Mouse (Mus musculus): Measurements from ENCODE around the gene Trmt2a. TPM values are rescaled to one million over a fixed set of nuclear protein-coding genes. Genes with fewer than 3 reads are reported as not detected.

Gene Trmt2a
- polyA plus RNA-seq, 1 experiment = 92.7 TPM

DNA sequence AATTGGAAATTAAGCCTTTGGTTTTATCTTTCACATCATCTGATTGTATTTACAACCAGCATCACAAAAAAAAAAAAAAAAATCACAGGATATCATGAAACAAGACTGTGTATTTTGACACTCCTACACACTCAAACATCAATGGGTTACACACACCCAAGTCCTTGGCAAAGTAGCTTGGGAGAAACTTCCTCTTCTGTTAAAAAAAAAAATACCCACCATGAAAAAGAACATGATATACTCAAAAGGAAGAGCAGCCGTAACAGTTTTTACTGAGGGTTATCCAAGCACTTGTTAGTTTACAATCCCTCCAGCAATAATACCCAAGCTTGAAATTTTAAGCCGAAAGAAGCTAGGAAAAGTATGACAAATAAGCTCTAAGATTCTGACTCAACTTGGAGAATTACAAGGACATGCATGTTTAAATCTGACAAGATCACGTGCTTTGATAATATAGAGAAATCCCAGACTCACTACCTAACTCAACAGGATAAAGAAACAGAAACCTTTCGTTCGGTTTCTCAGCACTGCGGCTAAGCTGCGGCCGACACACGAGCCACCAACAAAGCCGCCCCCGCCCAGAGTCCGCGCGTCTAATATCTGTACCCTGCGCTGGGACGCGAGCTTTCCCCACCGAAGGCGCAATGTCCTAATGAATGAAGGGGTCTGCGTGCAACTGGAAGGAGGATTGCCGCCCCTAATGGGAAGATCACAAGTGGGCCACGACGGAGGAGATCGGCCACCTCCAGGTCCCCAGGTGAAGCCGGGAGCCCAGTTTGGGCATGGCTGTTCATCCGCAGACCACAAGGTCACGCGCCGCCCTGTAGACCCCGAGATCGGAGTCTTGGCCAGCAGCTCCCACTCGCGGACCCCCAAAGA is 719 bp upstream of the Trmt2a start:
- no peak for TF ChIP-seq GATA1 (IDR thresholded peaks at IDR 0.05; ENCODE audit: low read length)

DNA sequence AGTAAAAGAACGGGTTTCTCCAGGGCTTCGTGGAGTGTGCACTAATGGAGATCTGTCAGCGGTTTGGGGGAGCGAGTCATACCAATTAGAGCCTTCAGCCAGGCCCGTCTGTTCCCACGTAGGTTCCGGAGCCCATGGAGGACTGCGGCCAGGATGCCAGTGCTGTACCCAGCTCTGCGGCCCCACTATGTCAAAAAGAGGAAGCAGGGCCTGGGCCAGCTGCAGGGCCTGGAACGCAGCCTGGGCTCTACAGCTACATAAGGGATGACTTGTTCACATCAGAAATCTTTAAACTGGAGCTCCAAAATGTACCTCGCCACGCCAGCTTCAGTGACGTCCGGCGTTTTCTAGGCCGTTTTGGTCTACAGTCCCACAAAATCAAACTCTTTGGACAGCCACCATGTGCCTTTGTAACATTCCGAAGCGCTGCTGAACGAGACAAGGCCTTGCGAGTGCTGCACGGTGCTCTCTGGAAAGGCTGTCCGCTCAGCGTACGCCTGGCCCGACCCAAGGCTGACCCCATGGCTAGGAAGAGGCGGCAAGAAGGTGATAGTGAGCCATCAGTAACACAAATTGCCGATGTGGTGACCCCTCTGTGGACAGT is 987 bp downstream of the Trmt2a start:
- TF ChIP-seq GATA1 (IDR thresholded peaks at IDR 0.05; ENCODE audit: low read length) = no peak

DNA sequence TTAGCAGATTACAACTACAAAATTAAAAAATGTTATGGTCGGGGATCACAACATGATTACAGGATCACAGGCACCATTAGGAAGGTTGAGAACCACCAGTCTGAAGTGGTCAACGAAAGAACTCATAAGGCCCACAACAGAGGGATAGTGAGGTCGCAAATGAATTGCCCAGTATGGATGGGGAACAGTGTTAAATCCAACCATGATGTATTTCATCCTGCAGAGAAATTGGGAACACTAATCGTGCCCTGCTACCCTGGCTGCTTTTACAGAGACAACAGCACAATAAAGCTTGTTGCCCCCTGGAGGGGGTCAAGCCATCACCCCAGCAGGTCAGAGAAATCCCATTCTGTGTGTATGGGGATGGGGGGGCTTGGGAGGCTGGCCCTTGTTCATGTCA is 1.8 kb downstream of the Trmt2a start:
- TF ChIP-seq GATA1 (IDR thresholded peaks at IDR 0.05; ENCODE audit: low read length) = no peak

DNA sequence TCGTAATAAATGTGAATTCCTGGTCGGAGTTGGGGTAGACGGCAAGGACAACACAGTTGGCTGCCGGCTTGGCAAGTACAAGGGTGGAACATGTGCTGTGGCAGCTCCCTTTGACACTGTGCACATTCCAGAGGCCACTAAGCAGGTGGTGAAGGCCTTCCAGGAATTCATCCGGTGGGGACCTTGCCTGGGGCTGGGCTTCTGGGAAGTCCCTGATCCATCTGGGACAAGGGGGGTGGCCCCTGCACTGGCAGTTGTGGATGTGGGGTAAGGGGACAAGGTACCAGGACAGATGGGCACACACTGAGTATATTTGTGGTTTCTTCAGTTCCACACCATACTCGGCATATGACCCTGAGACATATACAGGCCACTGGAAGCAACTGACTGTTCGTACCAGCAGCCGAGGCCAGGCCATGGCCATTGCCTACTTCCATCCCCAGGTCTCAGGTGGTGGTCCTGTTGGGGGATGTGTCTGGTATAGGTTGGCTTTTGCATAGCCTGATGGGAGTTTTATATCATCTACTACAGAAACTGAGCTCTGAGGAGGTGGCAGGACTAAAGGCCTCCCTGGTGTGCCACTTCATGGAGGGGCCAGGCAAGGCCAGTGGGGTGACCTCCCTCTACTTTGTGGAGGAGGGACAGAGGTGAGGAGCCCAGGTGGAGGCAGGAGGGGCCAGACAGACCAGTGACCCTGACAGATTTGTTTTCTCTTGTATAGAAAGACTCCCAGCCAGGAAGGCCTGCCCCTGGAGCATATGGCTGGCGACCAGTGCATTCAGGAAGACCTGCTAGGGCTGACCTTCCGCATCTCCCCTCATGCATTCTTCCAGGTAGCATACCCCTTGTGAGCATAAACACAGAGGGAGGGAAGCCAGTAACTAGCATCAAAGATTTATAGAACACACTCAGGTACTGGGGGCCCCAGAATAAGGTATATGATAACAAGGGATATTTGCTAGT is 2.6 kb downstream of the Trmt2a start:
- no peak for TF ChIP-seq GATA1 (IDR thresholded peaks at IDR 0.05; ENCODE audit: low read length)

DNA sequence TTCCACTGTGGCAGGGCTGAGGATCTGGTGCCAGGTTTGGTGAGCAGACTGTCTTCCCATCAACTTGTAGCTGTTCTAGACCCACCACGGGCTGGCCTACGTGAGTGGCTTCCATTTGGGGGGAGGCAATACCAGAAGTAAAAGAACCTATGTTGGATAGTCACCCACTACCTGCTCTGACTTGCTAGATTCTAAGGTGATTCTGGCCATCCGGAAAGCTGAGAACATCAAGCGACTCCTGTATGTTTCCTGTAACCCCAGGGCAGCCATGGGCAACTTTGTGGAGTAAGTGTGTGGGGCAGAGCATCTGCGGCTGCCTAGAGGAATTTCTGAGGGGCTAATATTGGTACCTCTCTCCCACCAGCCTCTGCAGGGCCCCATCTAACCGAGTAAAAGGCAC is 4.3 kb downstream of the Trmt2a start:
- TF ChIP-seq GATA1 (IDR thresholded peaks at IDR 0.05; ENCODE audit: low read length) = no peak

DNA sequence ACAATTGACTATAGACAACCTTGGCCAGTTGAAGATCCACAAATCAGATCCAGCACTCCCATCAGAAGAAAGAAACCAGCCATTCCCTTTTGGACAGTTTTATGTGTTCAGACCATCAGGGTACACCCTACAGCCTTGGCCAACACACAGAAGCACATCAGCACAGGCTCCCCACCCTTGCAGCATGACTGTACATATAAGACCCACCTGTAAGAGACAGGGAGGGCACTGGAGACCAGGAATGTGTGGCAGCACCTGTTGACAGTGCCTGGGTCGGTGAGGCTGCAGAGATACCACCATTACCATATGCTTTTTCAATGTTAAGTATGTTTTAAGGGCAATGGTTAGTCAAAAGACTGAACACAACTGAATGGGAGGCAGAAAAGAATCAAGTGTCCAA is 5.4 kb downstream of the Trmt2a start:
- TF ChIP-seq GATA1 (IDR thresholded peaks at IDR 0.05; ENCODE audit: low read length) = no peak

DNA sequence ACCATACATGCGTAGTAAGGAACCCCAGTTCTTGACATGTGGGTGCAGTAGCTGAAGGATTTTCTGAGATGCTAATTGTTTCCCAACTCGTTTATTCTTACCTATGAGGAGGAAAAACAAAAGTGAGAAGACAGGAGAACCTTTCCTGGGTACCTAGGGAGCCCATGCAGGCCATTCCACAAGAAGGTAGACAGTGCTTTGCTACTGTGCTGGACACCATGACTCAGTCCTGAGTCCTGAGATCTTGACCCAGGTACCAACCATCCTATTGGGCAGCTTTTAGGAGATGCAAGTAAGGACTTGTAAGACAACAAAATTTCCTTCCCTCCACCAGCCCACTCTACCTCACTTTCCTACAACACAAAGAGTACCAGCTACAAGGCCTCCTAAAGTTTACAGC is 9.7 kb downstream of the Trmt2a start, which contains the start of gene Gm49776:
Gm49776 (minus strand) TSS at position 101 of the 400 bp plus-strand sequence.
- no peak for TF ChIP-seq GATA1 (IDR thresholded peaks at IDR 0.05; ENCODE audit: low read length)

DNA sequence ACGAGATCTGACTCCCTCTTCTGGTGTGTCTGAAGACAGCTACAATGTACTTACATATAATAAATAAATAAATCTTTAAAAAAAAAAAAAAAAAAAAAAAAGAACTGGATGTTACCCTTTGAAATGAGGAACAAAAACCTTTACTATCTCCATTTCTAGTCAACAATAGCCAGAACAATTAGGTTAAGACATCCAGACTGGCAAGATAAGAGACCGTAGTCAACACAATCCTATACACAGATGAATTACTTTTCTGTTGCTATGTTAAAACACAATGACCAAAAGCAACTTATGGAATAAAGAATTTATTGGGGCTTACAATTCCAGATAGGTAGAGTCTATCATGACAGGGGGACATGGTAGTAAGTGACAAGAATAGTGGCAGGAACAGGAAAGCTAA is 16.5 kb downstream of the Trmt2a start:
- TF ChIP-seq GATA1 (IDR thresholded peaks at IDR 0.05; ENCODE audit: low read length) = no peak

DNA sequence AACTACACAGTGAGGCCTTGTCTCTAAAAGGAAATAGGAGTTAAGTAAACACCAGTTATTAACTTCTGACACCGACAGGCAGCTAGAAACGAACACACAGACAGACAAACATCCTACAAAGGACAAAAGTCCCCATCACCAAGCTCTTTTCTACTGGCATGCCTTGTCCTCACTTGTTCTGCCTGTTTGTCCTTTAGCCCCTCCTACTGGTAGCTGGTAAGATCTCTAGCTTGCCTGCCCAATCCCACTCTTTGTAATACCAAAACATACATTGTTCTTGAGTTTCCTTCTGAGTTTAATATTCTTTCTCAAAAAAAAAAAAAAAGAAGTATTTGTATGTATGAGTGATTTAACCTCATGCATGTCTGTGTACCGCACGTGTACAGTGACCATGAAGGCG is 19.7 kb downstream of the Trmt2a start:
- no peak for TF ChIP-seq GATA1 (IDR thresholded peaks at IDR 0.05; ENCODE audit: low read length)

DNA sequence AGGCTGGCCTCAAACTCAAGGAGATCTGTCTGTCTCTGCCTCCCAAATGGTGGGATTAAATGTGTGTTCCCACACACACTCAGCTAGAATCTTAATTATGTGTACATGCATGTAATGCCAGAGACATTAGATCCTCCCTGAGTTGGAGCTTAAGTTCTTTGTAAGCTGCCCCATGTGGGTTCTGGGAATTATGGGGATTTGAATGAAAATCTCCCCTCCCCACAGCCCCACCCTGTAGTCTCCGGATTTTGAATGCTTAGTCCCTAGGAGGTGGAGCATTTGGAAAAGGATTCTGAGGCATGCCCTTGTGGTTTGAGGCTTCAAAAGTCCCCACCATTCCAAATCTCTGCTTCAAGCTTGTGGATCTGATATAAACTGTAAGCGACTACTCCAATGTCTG is 26.7 kb downstream of the Trmt2a start:
- TF ChIP-seq GATA1 (IDR thresholded peaks at IDR 0.05; ENCODE audit: low read length) = no peak

DNA sequence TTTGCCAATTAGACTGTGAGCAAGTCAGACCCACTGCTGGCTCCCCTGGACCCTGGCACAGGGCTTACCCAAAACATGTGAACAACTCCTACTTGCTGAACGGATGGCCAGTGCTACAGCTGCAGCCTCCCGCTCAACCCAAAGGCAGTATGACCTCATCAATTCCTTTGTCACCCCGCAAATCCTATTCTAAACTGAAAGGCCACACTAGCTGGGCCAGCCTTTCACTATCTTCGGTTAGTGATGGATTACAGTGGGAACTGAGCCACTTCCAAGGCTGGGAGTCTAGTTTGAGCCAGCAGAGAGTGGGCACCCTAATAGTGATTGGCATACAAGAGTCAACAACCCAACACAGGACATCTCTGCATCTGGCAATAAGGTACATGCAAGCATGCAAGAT is 39.7 kb downstream of the Trmt2a start:
- no peak for TF ChIP-seq GATA1 (IDR thresholded peaks at IDR 0.05; ENCODE audit: low read length)

DNA sequence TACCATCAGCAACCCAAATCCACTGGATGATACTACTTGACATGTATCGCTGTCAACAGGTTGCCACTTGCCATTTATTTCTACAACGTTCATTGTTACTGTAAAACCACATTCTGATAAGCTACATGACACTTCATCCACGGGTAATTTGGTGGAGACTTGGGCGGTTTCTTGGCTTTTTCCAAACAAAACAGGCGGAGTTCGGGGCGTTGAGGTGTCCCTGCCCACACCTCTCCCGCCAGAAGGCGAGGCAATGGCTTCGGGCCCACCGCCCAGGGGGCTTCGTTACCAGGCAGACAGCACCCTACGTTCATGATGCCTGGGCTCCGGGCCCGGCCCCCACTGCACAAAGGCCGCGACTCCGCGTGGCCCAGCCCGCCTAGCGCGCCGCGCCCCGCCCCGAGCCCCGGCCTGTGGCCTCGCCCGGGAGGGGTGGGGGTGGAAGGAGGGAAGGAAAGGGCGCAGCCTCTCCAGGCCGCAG is 40.1 kb downstream of the Trmt2a start:
- TF ChIP-seq GATA1 (IDR thresholded peaks at IDR 0.05; ENCODE audit: low read length) = no peak

DNA sequence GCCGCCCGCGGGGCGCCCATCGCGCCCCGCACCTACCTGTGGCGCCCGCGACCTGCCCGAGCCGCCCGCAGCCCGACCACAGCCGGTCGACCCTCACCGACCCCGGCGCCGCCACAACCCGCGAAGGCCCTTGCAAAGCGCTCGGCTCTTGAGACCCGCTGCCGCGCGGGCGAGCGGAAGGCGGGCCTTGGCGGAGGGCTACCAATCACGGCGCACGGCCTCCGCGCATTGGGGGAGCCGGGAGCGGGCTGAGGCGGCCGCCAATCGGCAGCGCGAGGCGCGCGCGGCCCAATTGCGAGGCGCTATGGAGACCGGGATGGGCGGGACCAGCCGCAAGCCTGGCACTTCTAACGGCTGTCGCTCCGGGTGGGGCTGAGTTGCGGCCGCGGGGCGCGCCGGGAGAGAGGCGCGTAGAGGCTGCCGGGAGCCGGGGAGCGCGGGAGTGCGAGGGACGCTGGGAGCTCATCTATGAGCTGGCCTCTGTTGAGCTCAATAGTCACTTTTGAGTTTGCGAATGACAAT is 40.6 kb downstream of the Trmt2a start, which contains the start of gene Dgcr8:
Dgcr8 (minus strand) TSS at position 180 of the 522 bp plus-strand sequence.
- TF ChIP-seq GATA1 (IDR thresholded peaks at IDR 0.05; ENCODE audit: low read length) = no peak

Other genes starting within 250 kb of the Trmt2a start
- 41.0 and 45.2 TPM in 2 replicates for gene Dgcr6, start 195.8 kb upstream of the Trmt2a start, polyA plus RNA-seq (2012)
- 6.0 and 7.7 TPM in 2 replicates for gene Prodh, start 158.5 kb upstream of the Trmt2a start, polyA plus RNA-seq (2012)
- gene Rtn4r, start 121.0 kb upstream of the Trmt2a start, polyA plus RNA-seq (2012) = 0.03 TPM in 1 of 2 replicates, not detected in the other
- gene Ccdc188, start 30.8 kb upstream of the Trmt2a start, polyA plus RNA-seq (2012) = not detected in 2 replicates
- 3.8 and 4.3 TPM in 2 replicates for gene Zdhhc8, start 13.5 kb upstream of the Trmt2a start, polyA plus RNA-seq (2012)
- 1,312 and 1,811 TPM in 2 replicates for gene Ranbp1, start 53 bp downstream of the Trmt2a start, polyA plus RNA-seq (2012)
- gene Gm49776, start 9.6 kb downstream of the Trmt2a start, polyA plus RNA-seq (2012) = not detected in 2 replicates
- 5.3 and 13.9 TPM in 2 replicates for gene Dgcr8, start 40.6 kb downstream of the Trmt2a start, polyA plus RNA-seq (2012)
- gene Tango2, start 99.4 kb downstream of the Trmt2a start, polyA plus RNA-seq (2012) = 36.6 and 47.4 TPM in 2 replicates
- gene Arvcf, start 99.5 kb downstream of the Trmt2a start, polyA plus RNA-seq (2012) = 41.0 and 49.1 TPM in 2 replicates
- gene Txnrd2, start 177.7 kb downstream of the Trmt2a start, polyA plus RNA-seq (2012) = 13.1 and 16.2 TPM in 2 replicates
- gene Comt, start 178.2 kb downstream of the Trmt2a start, polyA plus RNA-seq (2012) = 37.8 and 85.4 TPM in 2 replicates